Mouse (Mus musculus) spleen, postnatal 36 days (tissue): ENCODE results near the gene Cd24a.

Source experiments
- DNase-seq, 2 experiments: peaks; one replicate each; pipeline ENCODE4 v3.0.0; 2022; ENCODE audit warnings: low spot score in 2 of 2, mixed read lengths in 1 of 2

Gene Cd24a

GRCm38 (mm10) chr10:43625578-43625977, 47.5 kb downstream of the Cd24a start:
- DNase-seq, result peak; percentile 38 to 67

- no peak for DNase-seq
Measured at GRCm38 (mm10) chr10:43629216-43629615, 51.1 kb downstream of the Cd24a start.

- DNase-seq, result no peak
Measured at GRCm38 (mm10) chr10:43629857-43630256, 51.8 kb downstream of the Cd24a start.

GRCm38 (mm10) chr10:43630634-43631033, 52.5 kb downstream of the Cd24a start:
- peak; percentile 50 to 72 for DNase-seq

- no peak for DNase-seq
Measured at GRCm38 (mm10) chr10:43631049-43631448, 53.0 kb downstream of the Cd24a start.

GRCm38 (mm10) chr10:43631639-43632354, 53.7 kb downstream of the Cd24a start:
- no peak for DNase-seq

- DNase-seq, result no peak
Measured at GRCm38 (mm10) chr10:43633117-43633516, 55.0 kb downstream of the Cd24a start.
